Mouse (Mus musculus) hindbrain, embryonic 15.5 days (tissue): ENCODE results near the gene Gm17655. TPM values are rescaled to one million over a fixed set of nuclear protein-coding genes. Genes with fewer than 3 reads are reported as not detected.

Experiments used
- ATAC-seq: fragments of 200-750 bp; cut with Nextera tagmentation; 2 replicates; pipeline ENCODE4 v1.8.0; 2017; ENCODE audit warnings: low read depth, moderate number of reproducible peaks, moderate TSS enrichment; ENCODE audit not compliant: low FRiP score
- H3K27ac ChIP-seq: fragments of 300-500 bp; sonication (generic); replicated peaks from 2 replicates; pipeline ENCODE4 v1.5.1; 2015; ENCODE audit warnings: mild to moderate bottlenecking, inconsistent platforms
- H3K27me3 ChIP-seq: fragments of 300-500 bp; sonication (generic); 2 replicates; pipeline ENCODE4 v1.6.1; 2015; ENCODE audit warnings: control low read depth, inconsistent platforms
- H3K36me3 ChIP-seq: fragments of 300-500 bp; sonication (generic); 2 replicates; pipeline ENCODE4 v1.6.1; 2015; ENCODE audit warnings: control low read depth, inconsistent platforms
- H3K4me1 ChIP-seq: fragments of 300-500 bp; sonication (generic); replicated peaks from 2 replicates; pipeline ENCODE4 v1.6.1; 2015; ENCODE audit warnings: control low read depth, inconsistent platforms
- H3K4me2 ChIP-seq: fragments of 300-500 bp; sonication (generic); 2 replicates; pipeline ENCODE4 v1.6.1; 2015; ENCODE audit warnings: moderate library complexity, mild to moderate bottlenecking, inconsistent platforms
- H3K4me3 ChIP-seq: fragments of 300-500 bp; sonication (generic); 2 replicates; pipeline ENCODE4 v1.5.1; 2015; ENCODE audit warnings: mild to moderate bottlenecking, inconsistent platforms
- H3K9ac ChIP-seq: fragments of 300-500 bp; sonication (generic); 2 replicates; pipeline ENCODE4 v1.6.1; 2015; ENCODE audit warnings: inconsistent platforms
- H3K9me3 ChIP-seq: fragments of 300-500 bp; sonication (generic); 2 replicates; pipeline ENCODE4 v1.6.1; 2016; ENCODE audit warnings: control low read depth, inconsistent platforms
- WGBS: fragments of 180-500 bp; shearing (Covaris S2); methylation state at CpG from one replicate; pipeline ENCODE4 v1.1.7; 2015; 5-methylcytosine and 5-hydroxymethylcytosine counted together
- polyA plus RNA-seq: library from polyadenylated mRNA; unstranded; fragments of >200 nt; fragmentation: Nextera tagmentation; extraction: Ambion mirVana; gene quantifications from 2 replicates; pipeline ENCODE4 v1.2.1, GENCODE M21; 2015

Gm17655 gene
- polyA plus RNA-seq, 1 experiment from 2014 or later: 6.4 TPM

GRCm38 (mm10) chr5:110101716-110102347 is 29.5 kb upstream of the Gm17655 start:
- no peaks in the 10 kb centered on the region for H3K9me3 ChIP-seq
- WGBS: 19% methylated on average over 34 of the region's 34 CpGs

GRCm38 (mm10) chr5:110100921-110101631 is 28.8 kb upstream of the Gm17655 start:
- H3K4me3 ChIP-seq: peak overlapping the region; percentile 41
- no peak overlapping the region for H3K27ac ChIP-seq
- H3K4me1 ChIP-seq: peaks cover 24% of the 10 kb centered on the region
- H3K9me3 ChIP-seq: no peaks in the 10 kb centered on the region
- peak overlapping the region; percentile 32 for H3K9ac ChIP-seq
- 1% methylated on average over 36 of the region's 37 CpGs for WGBS
- peak overlapping the region; percentile 82 for H3K4me2 ChIP-seq
- H3K36me3 ChIP-seq: peaks cover 36% of the 10 kb centered on the region
- peak; percentile 29 for ATAC-seq
- H3K27me3 ChIP-seq: no peaks in the 10 kb centered on the region

More at GRCm38 (mm10) chr5:110101716-110102347, 29.5 kb upstream of the Gm17655 start:
- peak; percentile 65 for ATAC-seq
- Histone ChIP-seq H3K4me3 (peak overlapping the region; percentile 41), H3K4me2 (peak overlapping the region; percentile 82), H3K4me1 (peaks cover 32% of the 10 kb centered on the region), H3K27ac (no peak overlapping the region), H3K36me3 (peaks cover 38% of the 10 kb centered on the region), H3K27me3 (no peaks in the 10 kb centered on the region), H3K9ac (peak overlapping the region; percentile 32; the same call in 1 of the 2 replicates)

- H3K36me3 ChIP-seq: peaks cover 25% of the 10 kb centered on the region
- peak within 1 kb of the TSS; percentile 82 for H3K4me2 ChIP-seq
- no peak within 1 kb of the TSS for H3K9ac ChIP-seq
- H3K27ac ChIP-seq: no peak within 1 kb of the TSS
- H3K4me1 ChIP-seq: peaks cover 24% of the 10 kb centered on the region
- 0 out of 2 replicates have a peak, but pooled peaks have one; percentile 7 for ATAC-seq
- H3K4me3 ChIP-seq: peak within 1 kb of the TSS; percentile 41
- no peaks in the 10 kb centered on the region for H3K27me3 ChIP-seq
- no peaks in the 10 kb centered on the region for H3K9me3 ChIP-seq
- WGBS: 6% methylated on average over 25 of the region's 25 CpGs
These were observed 27.6 kb upstream of the Gm17655 start, which contains the start of gene Plcxd1 for GRCm38 (mm10) chr5:110099656-110100580. Plcxd1 (plus strand) TSS chr5:110099969.

GRCm38 (mm10) chr5:110098991-110099477 is 26.7 kb upstream of the Gm17655 start:
- Histone ChIP-seq H3K9ac (no peak overlapping the region), H3K27me3 (no peaks in the 10 kb centered on the region), H3K27ac (no peak overlapping the region), H3K4me2 (no peak overlapping the region), H3K9me3 (no peaks in the 10 kb centered on the region), H3K4me3 (no peak overlapping the region), H3K36me3 (peaks cover 16% of the 10 kb centered on the region), H3K4me1 (peaks cover 28% of the 10 kb centered on the region)
- WGBS: 33% methylated on average over 1 of the region's 1 CpGs
- no peak for ATAC-seq

GRCm38 (mm10) chr5:110094847-110095213 is 22.5 kb upstream of the Gm17655 start:
- Histone ChIP-seq H3K9ac (peak overlapping the region; percentile 44), H3K4me3 (peak overlapping the region; percentile 53), H3K27ac (peak overlapping the region; percentile 70; the same call in 1 of the 2 replicates), H3K27me3 (no peaks in the 10 kb centered on the region), H3K4me2 (peak overlapping the region; percentile 75), H3K4me1 (peaks cover 5% of the 10 kb centered on the region; the same call in 1 of the 2 replicates), H3K36me3 (no peaks in the 10 kb centered on the region), H3K9me3 (no peaks in the 10 kb centered on the region)
- ATAC-seq: 0 out of 2 replicates have a peak, but pooled peaks have one; percentile 9
- WGBS: 5% methylated on average over 4 of the region's 4 CpGs

GRCm38 (mm10) chr5:110094030-110094846 is 21.9 kb upstream of the Gm17655 start, which contains the start of gene Gm35315:
Gm35315 (minus strand) TSS chr5:110094420.
- peak within 1 kb of the TSS; percentile 75 for H3K4me2 ChIP-seq
- peak within 1 kb of the TSS; percentile 53 for H3K4me3 ChIP-seq
- no peaks in the 10 kb centered on the region for H3K27me3 ChIP-seq
- no peaks in the 10 kb centered on the region for H3K9me3 ChIP-seq
- peaks cover 5% of the 10 kb centered on the region; the same call in 1 of the 2 replicates for H3K4me1 ChIP-seq
- under 1% methylated on average over 24 of the region's 25 CpGs for WGBS
- no peaks in the 10 kb centered on the region for H3K36me3 ChIP-seq
- peak within 1 kb of the TSS; percentile 70 for H3K27ac ChIP-seq
- ATAC-seq: peak; percentile 97
- H3K9ac ChIP-seq: peak within 1 kb of the TSS; percentile 44

- Histone ChIP-seq H3K4me3 (no peak overlapping the region), H3K9ac (no peak overlapping the region), H3K36me3 (no peaks in the 10 kb centered on the region), H3K4me2 (no peak overlapping the region), H3K27ac (no peak overlapping the region), H3K4me1 (peaks cover 5% of the 10 kb centered on the region; the same call in 1 of the 2 replicates), H3K27me3 (no peaks in the 10 kb centered on the region), H3K9me3 (no peaks in the 10 kb centered on the region)
- no peak for ATAC-seq
- WGBS: 78% methylated on average over 2 of the region's 2 CpGs
These were observed 19.2 kb upstream of the Gm17655 start for GRCm38 (mm10) chr5:110091546-110091945.

GRCm38 (mm10) chr5:110086161-110086866 is 14.0 kb upstream of the Gm17655 start:
- Histone ChIP-seq H3K9me3 (0 out of 2 replicates have a peak, but pooled peaks cover under 1% of the 10 kb centered on the region), H3K4me1 (no peaks in the 10 kb centered on the region), H3K4me2 (no peak overlapping the region), H3K4me3 (no peak overlapping the region), H3K36me3 (no peaks in the 10 kb centered on the region), H3K27me3 (no peaks in the 10 kb centered on the region), H3K9ac (no peak overlapping the region), H3K27ac (no peak overlapping the region)
- 34% methylated on average over 14 of the region's 14 CpGs for WGBS
- ATAC-seq: no peak

GRCm38 (mm10) chr5:110082961-110083360 is 10.6 kb upstream of the Gm17655 start:
- no peak for ATAC-seq
- peaks cover 22% of the 10 kb centered on the region for H3K9me3 ChIP-seq
- H3K27me3 ChIP-seq: no peaks in the 10 kb centered on the region
- no peak overlapping the region for H3K4me2 ChIP-seq
- no peak overlapping the region for H3K4me3 ChIP-seq
- 0 out of 2 replicates have a peak, but pooled peaks cover 4% of the 10 kb centered on the region for H3K36me3 ChIP-seq
- H3K9ac ChIP-seq: no peak overlapping the region
- no peaks in the 10 kb centered on the region for H3K4me1 ChIP-seq
- WGBS: 88% methylated on average over 4 of the region's 4 CpGs
- no peak overlapping the region for H3K27ac ChIP-seq

GRCm38 (mm10) chr5:110057637-110058408 is 14.5 kb downstream of the Gm17655 start:
- WGBS: 5% methylated on average over 19 of the region's 19 CpGs
- peak overlapping the region; percentile 52 for H3K4me3 ChIP-seq
- H3K4me1 ChIP-seq: no peaks in the 10 kb centered on the region; the same call in 1 of the 2 replicates

More at GRCm38 (mm10) chr5:110057637-110058408, 14.5 kb downstream of the Gm17655 start:
- H3K27ac ChIP-seq: peak overlapping the region; percentile 79
- peak overlapping the region; percentile 67 for H3K4me2 ChIP-seq
- 0 out of 2 replicates have a peak, but pooled peaks cover 5% of the 10 kb centered on the region for H3K9me3 ChIP-seq
- H3K9ac ChIP-seq: peak overlapping the region; percentile 60
- peak; percentile 99 for ATAC-seq
- H3K27me3 ChIP-seq: no peaks in the 10 kb centered on the region
- no peaks in the 10 kb centered on the region for H3K36me3 ChIP-seq
